Mouse (Mus musculus) stomach, postnatal 0 days (tissue): Measurements from ENCODE around the gene Slc25a34. TPM values are rescaled to one million over a fixed set of nuclear protein-coding genes. Genes with fewer than 3 reads are reported as not detected.

ENCODE experiments used
- ATAC-seq: fragments of 200-750 bp; cut with Nextera tagmentation; 2 replicates; pipeline ENCODE4 v1.8.0; 2017; ENCODE audit not compliant: low FRiP score, low TSS enrichment
- DNase-seq: peaks from one replicate; pipeline ENCODE4 v3.0.0-alpha.2; 2016; ENCODE audit warnings: low spot score
- H3K27ac ChIP-seq: fragments of 300-500 bp; sonication (generic); replicated peaks from 2 replicates; pipeline ENCODE4 v1.5.1; 2014; ENCODE audit warnings: mild to moderate bottlenecking, control low read depth
- H3K27me3 ChIP-seq: fragments of 300-500 bp; sonication (generic); 2 replicates; pipeline ENCODE4 v1.6.1; 2014; ENCODE audit warnings: low read length; ENCODE audit not compliant: control insufficient read depth, insufficient read depth
- H3K36me3 ChIP-seq: fragments of 300-500 bp; sonication (generic); 2 replicates; pipeline ENCODE4 v1.6.1; 2014; ENCODE audit warnings: low read length, mixed read lengths; ENCODE audit not compliant: control insufficient read depth, insufficient read depth
- H3K4me1 ChIP-seq: fragments of 300-500 bp; sonication (generic); replicated peaks from 2 replicates; pipeline ENCODE4 v1.6.1; 2014; ENCODE audit warnings: antibody characterized with exemption; ENCODE audit not compliant: control insufficient read depth, insufficient read depth
- H3K4me2 ChIP-seq: fragments of 300-500 bp; sonication (generic); replicated peaks from 2 replicates; pipeline ENCODE4 v1.6.1; 2014; ENCODE audit warnings: low read depth, mild to moderate bottlenecking, control low read depth, moderate library complexity
- H3K4me3 ChIP-seq: fragments of 300-500 bp; sonication (generic); 2 replicates; pipeline ENCODE4 v1.5.1; 2014; ENCODE audit warnings: low read depth, low read length, control low read depth
- H3K9ac ChIP-seq: fragments of 300-500 bp; sonication (generic); 2 replicates; pipeline ENCODE4 v1.6.1; 2014; ENCODE audit warnings: mild to moderate bottlenecking, low read length, control low read depth, mixed read lengths
- H3K9me3 ChIP-seq: fragments of 300-500 bp; sonication (generic); 2 replicates; pipeline ENCODE4 v1.6.1; 2016; ENCODE audit warnings: low read length; ENCODE audit not compliant: control insufficient read depth
- CTCF ChIP-seq: IDR thresholded peaks from 2 replicates; pipeline ENCODE4 v1.5.1; 2016; ENCODE audit warnings: antibody characterized with exemption, low read depth, mild to moderate bottlenecking, moderate library complexity
- EP300 ChIP-seq: optimal IDR thresholded peaks from 2 replicates; pipeline ENCODE3; 2016; ENCODE audit warnings: antibody characterized with exemption
- WGBS: fragments of 180-500 bp; shearing (Covaris S2); extraction: QIAGEN DNeasy Blood & Tissue Kit; methylation state at CpG from one replicate; pipeline ENCODE4 v1.1.7; 2014; 5-methylcytosine and 5-hydroxymethylcytosine counted together
- polyA plus RNA-seq: library from polyadenylated mRNA; unstranded; fragments of >200 nt; fragmentation: Nextera tagmentation; extraction: Ambion mirVana; gene quantifications from 2 replicates; pipeline ENCODE4 v1.2.1, GENCODE M21; 2015

The Slc25a34 gene
- polyA plus RNA-seq, 1 experiment from 2014 or later: 1.8 TPM

DNA sequence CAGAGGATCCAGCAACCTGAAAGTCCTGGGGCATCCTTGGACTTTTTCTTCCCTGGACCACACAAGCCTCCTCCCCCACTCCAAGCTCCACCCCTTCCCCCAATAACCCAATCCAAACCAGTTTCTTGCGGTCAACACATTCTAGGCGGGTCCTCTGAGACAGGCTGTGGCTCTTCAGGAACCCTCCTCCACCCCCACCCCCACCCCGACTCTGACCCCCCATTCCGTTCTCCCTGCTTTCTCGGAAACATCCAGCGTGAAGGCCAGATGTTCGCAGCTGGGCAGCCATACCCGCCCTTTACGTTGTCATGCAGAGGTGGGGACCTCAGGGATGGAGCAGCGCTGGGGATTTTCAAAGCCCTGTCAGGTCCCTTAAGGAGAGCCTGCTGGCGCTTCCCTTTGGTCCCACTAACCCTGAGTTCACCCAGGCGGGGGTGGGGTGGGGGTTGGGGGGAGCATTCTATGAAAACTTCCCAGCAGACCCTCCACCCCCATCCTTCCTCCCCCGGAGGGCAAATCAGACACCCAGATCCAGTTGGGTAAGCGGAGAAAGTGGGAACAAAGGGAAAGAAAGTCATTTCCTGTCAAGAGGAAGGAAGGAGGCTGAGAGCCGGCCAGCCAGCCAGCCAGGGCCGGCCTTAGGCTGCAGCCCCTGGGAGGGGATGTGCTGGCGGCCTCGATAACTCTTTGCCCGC lies 25.3 kb downstream of the Slc25a34 start:
- peak overlapping the region; percentile 87 for H3K9ac ChIP-seq
- DNase-seq (peak; percentile 47), ATAC-seq (peak; percentile 38; the same call in 1 of the 2 replicates)
- H3K36me3 ChIP-seq: peaks cover 9% of the 10 kb centered on the region
- H3K4me1 ChIP-seq: no peaks in the 10 kb centered on the region; the same call in 1 of the 2 replicates
- WGBS: 5% methylated on average over 19 of the region's 19 CpGs
- H3K4me2 ChIP-seq: peak overlapping the region; percentile 87
- no peaks in the 10 kb centered on the region for H3K9me3 ChIP-seq
- TF ChIP-seq EP300 (no peak), CTCF (no peak)
- no peaks in the 10 kb centered on the region for H3K27me3 ChIP-seq
- H3K27ac ChIP-seq: peak overlapping the region; percentile 89
- H3K4me3 ChIP-seq: peak overlapping the region; percentile 77

DNA sequence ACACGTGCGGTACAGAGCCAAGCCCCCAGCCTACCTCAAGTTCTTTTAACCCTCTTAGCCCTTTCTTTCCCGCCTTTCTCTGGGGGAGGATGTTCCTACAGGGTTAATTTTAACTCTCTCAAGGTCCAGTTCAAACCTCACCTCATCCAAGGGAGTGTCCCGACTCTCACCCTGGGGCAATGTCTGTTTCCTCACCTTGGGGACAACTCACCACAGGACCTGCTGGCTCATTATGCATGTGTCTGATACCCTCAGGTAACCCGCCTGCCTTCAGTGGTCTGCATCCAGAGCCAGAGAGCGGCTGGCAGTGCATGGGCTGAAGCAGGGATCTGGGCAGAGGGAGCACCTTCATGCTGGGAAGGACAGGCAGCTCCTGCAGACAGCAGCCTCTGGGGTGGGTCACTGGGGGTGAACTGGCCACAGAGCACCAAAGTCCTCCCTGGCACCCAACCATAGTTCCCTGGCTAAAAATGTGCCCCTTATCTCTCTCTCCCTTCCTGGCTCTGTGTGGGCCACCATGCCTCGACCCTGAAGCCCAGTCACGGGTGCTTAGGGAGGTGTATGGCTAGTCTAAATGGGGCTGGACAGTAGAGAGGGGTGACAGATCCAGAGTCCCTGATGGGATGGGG lies 26.8 kb downstream of the Slc25a34 start:
- WGBS: 80% methylated on average over 8 of the region's 8 CpGs
- no peak for DNase-seq
- H3K4me3 ChIP-seq: no peak overlapping the region
- no peak overlapping the region for H3K4me2 ChIP-seq
- no peaks in the 10 kb centered on the region for H3K27me3 ChIP-seq
- ATAC-seq: no peak
- no peaks in the 10 kb centered on the region; the same call in 1 of the 2 replicates for H3K4me1 ChIP-seq
- no peak overlapping the region for H3K9ac ChIP-seq
- no peak overlapping the region for H3K27ac ChIP-seq
- TF ChIP-seq CTCF (no peak), EP300 (no peak)
- H3K36me3 ChIP-seq: peaks cover 14% of the 10 kb centered on the region
- no peaks in the 10 kb centered on the region for H3K9me3 ChIP-seq

DNA sequence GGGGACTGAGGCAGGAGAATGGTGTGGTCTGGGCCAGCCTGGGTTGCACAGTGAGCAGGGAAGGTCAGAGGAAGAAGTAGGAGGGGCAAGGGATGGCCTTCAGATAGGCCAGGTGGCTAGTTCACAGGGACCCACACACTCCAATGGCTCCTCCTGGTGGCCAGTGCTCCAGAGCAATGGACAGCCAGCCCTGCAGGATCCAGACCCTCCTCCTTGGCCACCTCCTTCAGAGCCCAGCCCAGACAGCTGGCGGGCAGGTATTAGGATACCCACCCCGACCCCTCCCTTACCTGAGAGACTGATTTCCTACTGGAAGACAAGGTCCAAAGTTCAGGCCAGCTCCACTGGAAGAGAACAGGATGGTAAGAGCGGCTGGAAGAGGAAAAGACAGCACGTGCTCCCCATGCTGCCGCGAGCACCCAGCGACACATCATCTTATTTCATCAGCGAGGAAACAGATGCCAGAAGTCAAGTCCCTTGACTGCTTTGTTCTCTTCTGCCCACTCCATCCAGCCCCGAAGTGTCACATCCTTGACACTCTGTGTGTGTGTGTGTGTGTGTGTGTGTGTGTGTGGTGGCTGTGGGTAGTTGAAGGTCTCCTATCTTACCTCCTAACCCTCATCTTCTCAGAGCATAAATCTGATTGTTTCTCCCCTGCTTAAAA lies 27.9 kb downstream of the Slc25a34 start:
- H3K36me3 ChIP-seq: peaks cover 15% of the 10 kb centered on the region
- H3K4me1 ChIP-seq: no peaks in the 10 kb centered on the region; the same call in 1 of the 2 replicates
- H3K4me3 ChIP-seq: no peak overlapping the region
- peak; percentile 60 for DNase-seq
- H3K9me3 ChIP-seq: no peaks in the 10 kb centered on the region
- no peak overlapping the region for H3K4me2 ChIP-seq
- H3K27me3 ChIP-seq: no peaks in the 10 kb centered on the region
- no peak overlapping the region for H3K27ac ChIP-seq
- peak; percentile 15; the same call in 1 of the 2 replicates for ATAC-seq
- WGBS: 77% methylated on average over 9 of the region's 9 CpGs
- TF ChIP-seq EP300 (no peak), CTCF (peak; percentile 56)
- H3K9ac ChIP-seq: no peak overlapping the region

DNA sequence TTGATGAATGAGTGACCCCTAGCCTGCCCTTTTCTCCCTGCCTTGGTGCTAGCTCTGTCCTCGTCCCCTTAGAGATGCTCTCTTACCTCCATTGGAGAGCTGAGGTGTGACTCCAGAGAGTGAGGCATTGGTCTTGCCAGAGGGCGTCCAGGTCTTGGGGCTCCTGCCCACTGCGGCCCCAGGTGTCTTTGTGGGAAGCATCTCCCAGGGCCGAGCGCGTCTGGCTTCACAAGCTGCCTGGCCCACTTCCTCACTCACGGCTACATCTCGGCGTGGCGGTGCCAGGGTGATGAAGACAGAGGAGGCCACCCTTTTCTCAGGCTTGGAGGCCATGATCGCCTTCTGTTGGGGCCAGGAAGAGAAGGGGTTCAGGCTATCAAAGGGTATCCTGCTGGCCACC lies 28.5 kb downstream of the Slc25a34 start:
- no peaks in the 10 kb centered on the region for H3K9me3 ChIP-seq
- no peak overlapping the region for H3K4me2 ChIP-seq
- H3K9ac ChIP-seq: no peak overlapping the region
- DNase-seq (no peak), ATAC-seq (no peak)
- peaks cover 18% of the 10 kb centered on the region for H3K36me3 ChIP-seq
- 94% methylated on average over 11 of the region's 11 CpGs for WGBS
- no peaks in the 10 kb centered on the region for H3K27me3 ChIP-seq
- no peaks in the 10 kb centered on the region for H3K4me1 ChIP-seq
- no peak overlapping the region for H3K4me3 ChIP-seq
- no peak for TF ChIP-seq CTCF
- no peak for TF ChIP-seq EP300
- no peak overlapping the region for H3K27ac ChIP-seq

DNA sequence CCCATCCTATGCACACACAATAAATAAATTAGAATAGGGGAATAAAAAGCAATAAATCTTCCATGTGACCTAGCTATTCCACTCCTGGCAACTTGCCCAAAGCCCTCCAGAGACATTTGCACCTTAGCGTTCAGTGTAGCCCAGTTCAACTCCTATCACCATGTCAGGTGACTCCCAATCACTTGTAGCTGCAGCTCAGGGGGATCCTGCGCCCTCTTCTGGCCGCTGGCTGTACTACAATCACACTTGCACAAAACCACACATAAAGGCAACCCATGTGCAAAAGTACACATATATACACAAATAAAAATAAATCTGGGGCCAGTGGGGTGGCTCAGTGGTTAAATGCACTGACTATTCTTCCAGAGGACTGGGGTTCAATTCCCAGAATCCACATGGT lies 32.1 kb downstream of the Slc25a34 start:
- H3K4me3 ChIP-seq: no peak overlapping the region
- no peak overlapping the region for H3K9ac ChIP-seq
- WGBS: 23% methylated on average over 3 of the region's 3 CpGs
- H3K9me3 ChIP-seq: no peaks in the 10 kb centered on the region
- TF ChIP-seq EP300 (no peak), CTCF (peak; percentile 82)
- ATAC-seq (no peak), DNase-seq (peak; percentile 64)
- no peak overlapping the region for H3K27ac ChIP-seq
- no peak overlapping the region for H3K4me2 ChIP-seq
- peaks cover 22% of the 10 kb centered on the region for H3K36me3 ChIP-seq
- no peaks in the 10 kb centered on the region for H3K27me3 ChIP-seq
- H3K4me1 ChIP-seq: no peaks in the 10 kb centered on the region
